Mouse (Mus musculus): ENCODE data around the gene Sncg.

- TF ChIP-seq CTCF (IDR thresholded peaks at IDR 0.05; ENCODE audit: low read depth) (no peak), EP300 (IDR thresholded peaks at IDR 0.05; ENCODE audit: low read depth) (no peak)
Observed at GRCm38 (mm10) chr14:34393295-34393694, 18.7 kb upstream of the Sncg start.

All from heart, postnatal 0 days (tissue).